Mouse (Mus musculus): ENCODE measurements around the gene Arhgap6. TPM values are rescaled to one million over a fixed set of nuclear protein-coding genes. Genes with fewer than 3 reads are reported as not detected.

Gene Arhgap6
- polyA plus RNA-seq, 1 experiment from 2014 or later, result 0.98 TPM

GRCm38 (mm10) chrX:169170981-169171380, 376.1 kb downstream of the Arhgap6 start:
- WGBS, result 94% methylated on average over 2 of the region's 2 CpGs
- DNase-seq (ENCODE audit: extremely low spot score, low spot score), result no peak
- Histone ChIP-seq H3K4me3 (no peak overlapping the region), H3K9me3 (no peaks in the 10 kb centered on the region), H3K27me3 (ENCODE audit: poor library complexity, severe bottlenecking) (peaks cover 77% of the 10 kb centered on the region), H3K36me3 (replicated peaks) (no peaks in the 10 kb centered on the region), H3K4me1 (no peaks in the 10 kb centered on the region), H3K27ac (no peak overlapping the region)

GRCm38 (mm10) chrX:169173796-169174195, 378.9 kb downstream of the Arhgap6 start:
- no peak overlapping the region for H3K4me3 ChIP-seq
- WGBS, result 50% methylated on average over 1 of the region's 1 CpGs
- H3K9me3 ChIP-seq, result no peaks in the 10 kb centered on the region
- H3K27me3 ChIP-seq (ENCODE audit: poor library complexity, severe bottlenecking), result peaks cover 84% of the 10 kb centered on the region
- no peaks in the 10 kb centered on the region for H3K36me3 ChIP-seq (replicated peaks)
- DNase-seq (ENCODE audit: extremely low spot score, low spot score), result no peak
- no peak overlapping the region for H3K27ac ChIP-seq
- no peaks in the 10 kb centered on the region for H3K4me1 ChIP-seq

GRCm38 (mm10) chrX:169178634-169179033, 383.7 kb downstream of the Arhgap6 start:
- DNase-seq (ENCODE audit: extremely low spot score, low spot score), result no peak
- no peaks in the 10 kb centered on the region for H3K36me3 ChIP-seq (replicated peaks)
- no peak overlapping the region for H3K4me3 ChIP-seq
- H3K4me1 ChIP-seq, result no peaks in the 10 kb centered on the region
- H3K9me3 ChIP-seq, result no peaks in the 10 kb centered on the region
- 85% methylated on average over 2 of the region's 2 CpGs for WGBS
- H3K27ac ChIP-seq, result no peak overlapping the region
- peaks cover 78% of the 10 kb centered on the region for H3K27me3 ChIP-seq (ENCODE audit: poor library complexity, severe bottlenecking)

- 84% methylated on average over 5 of the region's 5 CpGs for WGBS
- no peak within 1 kb of the TSS for H3K27ac ChIP-seq
Observed at GRCm38 (mm10) chrX:169187100-169187499, 392.2 kb downstream of the Arhgap6 start, which contains the start of gene Amelx. Amelx (minus strand) TSS chrX:169187200.

GRCm38 (mm10) chrX:169210019-169210418, 415.1 kb downstream of the Arhgap6 start:
- no peak overlapping the region for H3K27ac ChIP-seq
- no peaks in the 10 kb centered on the region for H3K9me3 ChIP-seq
- no peak for DNase-seq (ENCODE audit: extremely low spot score, low spot score)
- no peaks in the 10 kb centered on the region for H3K36me3 ChIP-seq (replicated peaks)
- 75% methylated on average over 3 of the region's 3 CpGs for WGBS
- peaks cover 90% of the 10 kb centered on the region for H3K27me3 ChIP-seq (ENCODE audit: poor library complexity, severe bottlenecking)
- H3K4me1 ChIP-seq, result no peaks in the 10 kb centered on the region
- H3K4me3 ChIP-seq, result no peak overlapping the region

More at GRCm38 (mm10) chrX:169187100-169187499, 392.2 kb downstream of the Arhgap6 start, which contains the start of gene Amelx:
- Histone ChIP-seq H3K36me3 (replicated peaks) (no peaks in the 10 kb centered on the region), H3K27me3 (ENCODE audit: poor library complexity, severe bottlenecking) (peaks cover 91% of the 10 kb centered on the region), H3K4me1 (no peaks in the 10 kb centered on the region), H3K9me3 (no peaks in the 10 kb centered on the region), H3K4me3 (no peak within 1 kb of the TSS)
- no peak for DNase-seq (ENCODE audit: extremely low spot score, low spot score)

GRCm38 (mm10) chrX:169220064-169220463, 425.2 kb downstream of the Arhgap6 start:
- no peak for DNase-seq (ENCODE audit: extremely low spot score, low spot score)
- H3K4me3 ChIP-seq, result no peak overlapping the region
- no peaks in the 10 kb centered on the region for H3K4me1 ChIP-seq
- no peaks in the 10 kb centered on the region for H3K36me3 ChIP-seq (replicated peaks)
- H3K27ac ChIP-seq, result no peak overlapping the region
- WGBS, result 72% methylated on average over 8 of the region's 8 CpGs
- H3K27me3 ChIP-seq (ENCODE audit: poor library complexity, severe bottlenecking), result peaks cover 90% of the 10 kb centered on the region
- H3K9me3 ChIP-seq, result no peaks in the 10 kb centered on the region

GRCm38 (mm10) chrX:169222357-169223062, 427.6 kb downstream of the Arhgap6 start:
- H3K4me3 ChIP-seq, result no peak overlapping the region
- H3K4me1 ChIP-seq, result no peaks in the 10 kb centered on the region
- no peak for DNase-seq (ENCODE audit: extremely low spot score, low spot score)
- H3K27me3 ChIP-seq (ENCODE audit: poor library complexity, severe bottlenecking), result peaks cover 84% of the 10 kb centered on the region
- H3K36me3 ChIP-seq (replicated peaks), result no peaks in the 10 kb centered on the region
- H3K27ac ChIP-seq, result no peak overlapping the region
- no peaks in the 10 kb centered on the region for H3K9me3 ChIP-seq
- WGBS, result 81% methylated on average over 3 of the region's 3 CpGs

GRCm38 (mm10) chrX:169255915-169256314, 461.0 kb downstream of the Arhgap6 start:
- DNase-seq (ENCODE audit: extremely low spot score, low spot score), result no peak
- Histone ChIP-seq H3K9me3 (no peaks in the 10 kb centered on the region), H3K27ac (no peak overlapping the region), H3K36me3 (replicated peaks) (no peaks in the 10 kb centered on the region), H3K4me1 (no peaks in the 10 kb centered on the region), H3K4me3 (no peak overlapping the region), H3K27me3 (ENCODE audit: poor library complexity, severe bottlenecking) (peaks cover 74% of the 10 kb centered on the region)
- WGBS, result 89% methylated on average over 1 of the region's 1 CpGs

GRCm38 (mm10) chrX:169256741-169257140, 461.8 kb downstream of the Arhgap6 start:
- no peaks in the 10 kb centered on the region for H3K36me3 ChIP-seq (replicated peaks)
- no peak overlapping the region for H3K4me3 ChIP-seq
- no peaks in the 10 kb centered on the region for H3K4me1 ChIP-seq
- peaks cover 82% of the 10 kb centered on the region for H3K27me3 ChIP-seq (ENCODE audit: poor library complexity, severe bottlenecking)
- H3K9me3 ChIP-seq, result no peaks in the 10 kb centered on the region
- H3K27ac ChIP-seq, result no peak overlapping the region
- no peak for DNase-seq (ENCODE audit: extremely low spot score, low spot score)

GRCm38 (mm10) chrX:169261034-169261433, 466.1 kb downstream of the Arhgap6 start:
- H3K4me1 ChIP-seq, result no peaks in the 10 kb centered on the region
- no peak overlapping the region for H3K4me3 ChIP-seq
- no peak for DNase-seq (ENCODE audit: extremely low spot score, low spot score)
- H3K9me3 ChIP-seq, result no peaks in the 10 kb centered on the region
- WGBS, result 82% methylated on average over 3 of the region's 3 CpGs
- no peaks in the 10 kb centered on the region for H3K36me3 ChIP-seq (replicated peaks)
- no peak overlapping the region for H3K27ac ChIP-seq
- peaks cover 98% of the 10 kb centered on the region for H3K27me3 ChIP-seq (ENCODE audit: poor library complexity, severe bottlenecking)

- H3K4me3 ChIP-seq, result no peak overlapping the region
- no peaks in the 10 kb centered on the region for H3K36me3 ChIP-seq (replicated peaks)
- 66% methylated on average over 2 of the region's 2 CpGs for WGBS
- H3K27me3 ChIP-seq (ENCODE audit: poor library complexity, severe bottlenecking), result peaks cover 99% of the 10 kb centered on the region
- DNase-seq (ENCODE audit: extremely low spot score, low spot score), result no peak
- no peaks in the 10 kb centered on the region for H3K4me1 ChIP-seq
- no peaks in the 10 kb centered on the region for H3K9me3 ChIP-seq
- H3K27ac ChIP-seq, result no peak overlapping the region
Observed at GRCm38 (mm10) chrX:169262212-169262611, 467.3 kb downstream of the Arhgap6 start.

- no peak overlapping the region for H3K27ac ChIP-seq
- no peak overlapping the region for H3K4me3 ChIP-seq
- no peaks in the 10 kb centered on the region for H3K36me3 ChIP-seq (replicated peaks)
- H3K9me3 ChIP-seq, result no peaks in the 10 kb centered on the region
- no peak for DNase-seq (ENCODE audit: extremely low spot score, low spot score)
- no peaks in the 10 kb centered on the region for H3K4me1 ChIP-seq
- WGBS, result 79% methylated on average over 8 of the region's 8 CpGs
- H3K27me3 ChIP-seq (ENCODE audit: poor library complexity, severe bottlenecking), result peaks cover 100% of the 10 kb centered on the region
Observed at GRCm38 (mm10) chrX:169263433-169264172, 468.7 kb downstream of the Arhgap6 start.

- Histone ChIP-seq H3K27ac (no peak overlapping the region), H3K4me1 (no peaks in the 10 kb centered on the region), H3K9me3 (no peaks in the 10 kb centered on the region), H3K36me3 (replicated peaks) (no peaks in the 10 kb centered on the region), H3K4me3 (no peak overlapping the region), H3K27me3 (ENCODE audit: poor library complexity, severe bottlenecking) (peaks cover 54% of the 10 kb centered on the region)
- 88% methylated on average over 4 of the region's 4 CpGs for WGBS
- DNase-seq (ENCODE audit: extremely low spot score, low spot score), result no peak
Observed at GRCm38 (mm10) chrX:169299579-169299978, 504.7 kb downstream of the Arhgap6 start.
